Mouse (Mus musculus) left cerebral cortex, adult 11 months (tissue): ENCODE measurements around the gene Pole3.

Source experiments
- DNase-seq: peaks from one replicate; pipeline ENCODE4 v3.0.0; 2022; ENCODE audit warnings: low spot score

Gene Pole3

DNA sequence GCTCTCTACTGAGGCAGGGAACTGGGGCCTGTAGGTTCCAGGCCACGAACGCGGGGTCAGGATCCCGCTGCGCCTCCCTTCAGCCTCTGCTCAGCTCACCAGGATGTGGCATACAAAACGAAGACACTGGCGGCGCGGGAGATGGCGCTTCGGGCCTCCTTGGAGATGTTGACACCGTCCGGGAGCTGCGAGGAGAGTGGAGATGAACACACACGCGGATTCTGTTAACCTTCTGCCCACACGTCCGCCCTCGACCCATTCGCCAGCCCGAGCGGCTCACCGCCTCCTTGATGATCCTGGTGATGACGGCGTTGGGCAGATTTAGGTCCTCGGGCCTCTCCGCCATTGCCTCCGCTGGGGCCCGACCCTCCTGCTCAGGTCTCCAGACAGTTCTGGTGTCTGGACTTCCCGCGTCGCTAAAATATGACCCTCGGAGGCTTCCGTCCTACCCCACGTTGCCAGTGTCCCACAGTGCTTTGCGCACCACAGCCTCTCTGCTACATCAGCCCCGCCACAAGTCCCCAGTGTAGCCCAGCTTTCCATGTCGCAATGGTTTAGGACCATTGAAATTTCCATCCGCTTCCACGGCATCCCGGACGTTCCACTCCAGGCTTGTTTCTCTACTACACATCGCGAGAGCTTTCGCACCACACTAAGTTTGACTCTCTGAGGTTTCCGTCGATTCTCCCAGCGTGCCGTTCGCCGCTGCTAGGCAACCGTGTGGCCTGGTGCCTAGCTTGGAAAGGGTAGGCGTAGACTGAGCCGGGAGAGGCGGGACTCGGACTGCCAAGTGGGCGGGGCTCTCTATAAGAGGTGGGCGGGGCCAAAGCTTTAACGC, at the start of gene Pole3, which contains the start of gene 4933430I17Rik:
TSS of gene Pole3 (minus strand) at position 418 of the 838 bp plus-strand sequence.
TSS of gene 4933430I17Rik (plus strand) at position 719 of the 838 bp plus-strand sequence.
- DNase-seq: peak; percentile 94

DNA sequence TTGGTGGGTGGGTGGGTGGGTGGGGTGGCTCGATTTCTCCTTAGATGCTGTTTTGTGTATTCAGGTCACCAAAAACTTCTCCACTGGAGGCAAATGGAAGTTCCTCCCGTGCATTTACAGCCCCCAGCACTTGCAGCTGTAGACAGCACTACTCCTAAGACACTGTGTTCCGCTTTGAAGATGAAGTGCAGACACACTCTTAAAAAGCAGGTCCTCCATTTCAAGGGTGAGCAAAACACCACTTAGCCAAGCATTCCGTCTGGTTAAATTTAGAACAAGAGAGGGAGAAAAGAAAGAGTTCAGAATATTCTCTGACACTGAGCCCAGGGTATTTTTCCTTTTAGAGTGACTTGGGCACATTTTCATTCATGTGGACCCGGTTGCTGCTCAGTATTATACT, 45.2 kb upstream of the Pole3 start:
- DNase-seq: no peak

DNA sequence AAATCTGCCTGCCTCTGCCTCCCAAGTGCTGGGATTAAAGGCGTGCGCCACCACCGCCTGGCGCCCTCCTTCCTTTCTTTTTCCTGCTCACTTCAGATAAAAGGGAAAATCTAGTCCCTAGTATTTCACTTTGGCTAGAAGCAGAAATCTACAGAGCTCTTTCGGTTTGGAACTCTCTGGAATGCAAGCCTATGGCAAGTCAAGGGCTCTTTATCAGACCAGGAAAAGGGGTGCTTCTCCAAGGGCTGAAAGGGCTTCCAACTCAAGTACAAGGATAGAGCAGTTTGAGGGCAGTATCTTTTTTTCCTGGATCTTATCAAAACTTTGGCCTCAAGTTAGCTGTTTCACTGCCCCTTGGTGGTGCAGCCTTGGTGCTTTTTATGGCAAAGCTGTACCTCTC, 44.7 kb upstream of the Pole3 start:
- no peak for DNase-seq

DNA sequence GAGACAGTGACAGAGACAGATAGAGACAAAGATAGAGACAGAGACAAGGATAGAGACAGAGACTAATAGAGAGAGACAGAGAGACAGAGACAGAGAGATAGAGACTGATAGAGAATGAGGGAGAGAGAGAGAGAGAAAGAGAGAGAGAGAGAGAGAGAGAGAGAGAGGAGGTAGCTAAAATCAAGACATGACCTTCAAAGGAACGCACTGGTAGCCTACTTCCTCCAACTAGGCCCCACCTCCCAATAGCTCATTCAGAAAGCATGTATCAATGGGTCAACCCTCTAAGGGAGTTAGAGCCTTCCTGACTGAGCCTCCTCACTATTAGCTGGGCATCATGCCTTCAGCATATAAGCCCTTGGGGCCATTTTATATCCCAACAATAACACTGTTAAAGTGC, 43.5 kb upstream of the Pole3 start:
- no peak for DNase-seq

DNA sequence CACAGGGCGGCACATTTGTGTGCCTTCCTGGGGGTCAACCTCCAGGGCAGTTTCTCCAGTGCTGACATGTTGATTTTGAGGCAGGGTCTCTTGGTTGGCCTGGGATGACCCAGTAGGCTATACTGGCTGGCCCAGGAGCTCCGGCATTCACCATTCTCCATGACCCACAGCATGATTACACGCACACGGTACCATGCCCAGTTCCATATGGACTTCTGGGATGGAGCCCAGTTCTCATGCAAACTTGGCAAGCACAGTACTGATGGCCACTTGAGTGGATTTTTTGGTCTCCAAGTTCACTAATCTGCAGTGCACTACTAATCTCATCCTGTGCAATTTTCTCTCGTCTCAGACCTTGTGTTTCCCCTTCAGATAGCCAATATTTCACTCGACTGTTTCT, 42.8 kb upstream of the Pole3 start:
- DNase-seq: no peak

DNA sequence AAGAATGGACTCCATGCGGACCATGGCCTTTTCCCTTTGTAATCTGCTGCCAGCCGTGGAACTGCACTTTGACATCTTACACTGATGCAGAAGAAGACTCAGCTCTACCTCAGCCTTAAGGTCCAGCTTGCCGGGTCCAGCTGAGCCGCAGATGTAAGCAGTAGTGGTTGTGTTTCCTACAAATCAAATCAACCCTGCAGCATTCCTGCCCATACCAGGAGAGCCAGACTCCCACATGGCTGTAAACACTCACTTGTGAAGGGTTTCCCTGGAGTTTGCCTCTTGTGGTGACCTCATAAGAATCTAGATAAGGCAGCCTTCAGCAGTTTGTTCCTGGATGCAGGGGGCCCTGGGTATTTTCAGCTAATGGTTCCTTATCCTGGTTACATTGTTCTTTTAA, 41.7 kb upstream of the Pole3 start:
- no peak for DNase-seq

DNA sequence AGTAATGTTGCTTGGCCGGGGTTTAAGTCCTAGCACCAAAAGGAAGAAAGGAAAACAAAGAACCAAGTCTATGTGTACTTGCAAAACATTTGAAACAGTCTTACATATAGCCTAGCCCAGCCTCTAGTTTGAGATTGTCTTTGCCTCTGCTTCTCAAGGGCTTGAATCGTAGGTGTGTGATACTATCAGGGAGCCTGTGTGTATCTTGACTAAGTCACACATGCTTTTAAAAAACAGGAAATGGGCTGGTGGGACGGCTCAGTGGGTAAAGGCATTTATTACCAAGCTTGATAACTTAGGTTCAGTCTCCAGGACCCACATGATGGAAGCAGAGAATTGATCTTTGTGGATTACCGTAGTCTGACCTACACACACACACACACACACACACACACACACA, 37.1 kb upstream of the Pole3 start:
- no peak for DNase-seq

DNA sequence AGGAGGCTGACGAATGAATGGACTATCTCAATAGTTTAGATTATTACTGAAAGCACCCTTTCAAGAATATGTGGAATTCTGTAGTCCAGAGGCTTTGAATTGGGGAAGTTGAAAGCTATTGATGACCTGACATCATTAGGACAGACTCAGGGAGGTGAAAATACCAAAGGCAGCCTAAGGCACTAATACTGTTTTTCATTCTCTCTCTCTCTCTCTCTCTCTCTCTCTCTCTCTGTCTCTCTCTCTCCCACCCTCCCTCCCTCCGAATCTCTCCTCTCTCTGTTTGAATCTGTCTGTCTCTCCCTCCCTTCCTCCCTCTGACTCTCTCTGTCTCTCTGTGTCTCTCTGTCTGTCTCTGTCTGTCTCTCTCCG, 36.7 kb upstream of the Pole3 start:
- no peak for DNase-seq

DNA sequence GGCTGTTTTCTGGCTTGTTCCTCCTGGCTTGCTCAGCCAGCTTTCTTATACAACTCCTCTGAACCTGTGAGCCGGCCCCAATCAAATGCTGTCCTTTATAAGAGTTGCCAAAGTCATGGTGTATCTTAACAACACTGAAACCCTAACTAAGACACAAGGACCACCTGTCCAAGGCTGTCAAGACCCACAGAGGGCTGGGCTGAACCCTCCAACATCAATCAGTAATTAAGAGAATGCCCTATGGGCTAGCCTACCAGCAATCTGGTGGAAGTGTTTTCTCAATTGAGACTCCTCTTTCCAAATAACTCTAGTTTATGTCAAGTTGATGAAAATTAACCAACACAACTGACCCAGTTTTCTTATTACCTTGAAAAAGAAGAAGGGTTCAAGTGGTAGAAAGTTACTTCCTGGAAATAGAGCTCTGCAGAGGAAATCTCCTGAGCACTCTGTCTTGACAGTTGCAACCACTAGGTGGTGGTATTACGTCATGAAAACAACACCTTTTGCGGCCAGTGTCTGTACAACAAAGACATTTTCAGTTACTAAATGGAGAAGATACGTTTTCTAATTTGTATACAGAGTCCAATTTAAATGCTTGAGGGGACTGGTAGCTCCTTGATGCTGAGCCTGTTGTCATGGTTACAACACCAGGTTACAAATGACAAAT, 36.2 kb upstream of the Pole3 start:
- DNase-seq: peak; percentile 70

DNA sequence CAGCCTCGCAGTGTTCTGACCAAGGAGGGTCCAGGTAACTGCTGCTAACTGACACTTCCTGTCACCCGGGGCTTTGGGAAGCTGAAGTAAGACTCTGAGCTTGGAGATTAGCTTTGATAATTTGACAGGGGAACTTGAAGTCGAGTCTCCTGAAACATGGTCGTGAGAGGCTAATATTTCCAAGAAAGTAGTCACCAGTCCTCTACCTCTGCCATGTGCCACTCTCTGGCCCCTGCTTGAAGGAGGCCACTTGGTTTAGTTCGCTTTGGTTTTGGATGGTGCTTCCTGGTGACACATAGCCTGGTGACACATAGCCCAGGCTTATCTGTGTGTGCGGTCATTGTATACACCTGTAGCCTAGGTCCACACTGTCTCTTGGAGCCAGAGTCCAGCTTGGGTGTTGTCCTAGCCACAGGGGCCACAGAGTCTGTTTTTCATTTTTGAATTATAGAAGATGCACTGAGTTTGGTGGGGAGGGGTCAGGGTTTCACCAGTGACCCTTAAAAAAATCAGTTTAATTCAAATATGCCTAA, 35.0 kb upstream of the Pole3 start, which contains the start of gene Rgs3:
TSS of gene Rgs3 (plus strand) at position 51 of the 533 bp plus-strand sequence.
- no peak for DNase-seq

DNA sequence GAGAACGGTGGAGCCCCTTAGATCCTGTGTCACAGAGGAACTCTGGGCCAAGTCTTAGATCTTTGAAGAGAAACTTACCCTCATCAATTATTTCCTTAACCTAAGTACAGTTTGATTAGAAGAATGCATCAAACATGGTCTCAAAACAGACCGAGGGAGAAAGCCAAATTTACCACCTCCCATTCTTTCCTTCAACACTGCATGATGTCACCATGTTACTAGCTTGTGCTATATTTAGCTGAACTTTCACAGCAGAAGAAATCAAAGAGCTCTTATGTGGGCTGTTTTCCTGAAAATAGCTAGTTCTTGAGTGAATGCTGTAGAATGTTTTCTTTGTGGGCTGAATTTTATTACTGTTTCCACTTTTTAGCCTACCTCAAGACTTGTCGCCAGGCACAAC, 32.6 kb upstream of the Pole3 start:
- DNase-seq: no peak

DNA sequence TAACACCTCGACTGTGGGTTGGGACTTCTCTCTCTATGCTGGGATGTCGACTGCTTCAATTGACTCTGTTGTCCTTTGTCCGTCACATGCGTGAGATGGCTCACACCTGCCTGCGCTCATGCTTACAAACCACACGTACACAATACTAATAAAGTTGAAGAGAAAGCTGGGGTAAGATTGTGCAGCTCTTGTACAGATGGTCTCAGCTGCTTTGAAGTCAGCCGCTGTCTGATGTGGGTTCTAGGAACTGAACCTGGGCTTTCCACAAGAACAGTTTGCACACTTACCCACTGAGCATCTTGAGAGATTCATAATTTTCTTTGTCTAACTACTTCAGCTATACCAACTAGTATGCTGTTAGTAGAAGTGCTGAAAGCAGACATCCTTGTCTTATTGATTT, 27.1 kb upstream of the Pole3 start:
- DNase-seq: no peak

DNA sequence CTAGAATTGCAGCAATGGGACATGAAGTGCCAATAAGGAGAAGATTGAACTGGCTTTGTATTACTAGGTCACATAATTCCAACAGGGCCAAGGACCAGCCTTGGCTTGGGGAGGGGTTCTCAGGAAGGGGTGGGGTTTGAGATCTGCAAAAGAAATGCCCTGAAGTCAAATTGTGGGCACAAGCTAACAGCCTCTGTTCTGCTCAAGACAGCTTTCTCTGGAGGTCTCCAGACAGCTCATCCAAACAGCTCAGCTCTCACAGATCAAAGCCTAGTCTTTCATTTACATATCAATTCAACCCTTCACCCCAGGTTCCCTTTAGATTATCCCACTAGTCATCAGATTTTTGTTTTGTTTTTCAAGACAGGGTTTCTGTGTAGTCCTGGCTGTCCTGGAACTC, 19.9 kb upstream of the Pole3 start:
- no peak for DNase-seq

DNA sequence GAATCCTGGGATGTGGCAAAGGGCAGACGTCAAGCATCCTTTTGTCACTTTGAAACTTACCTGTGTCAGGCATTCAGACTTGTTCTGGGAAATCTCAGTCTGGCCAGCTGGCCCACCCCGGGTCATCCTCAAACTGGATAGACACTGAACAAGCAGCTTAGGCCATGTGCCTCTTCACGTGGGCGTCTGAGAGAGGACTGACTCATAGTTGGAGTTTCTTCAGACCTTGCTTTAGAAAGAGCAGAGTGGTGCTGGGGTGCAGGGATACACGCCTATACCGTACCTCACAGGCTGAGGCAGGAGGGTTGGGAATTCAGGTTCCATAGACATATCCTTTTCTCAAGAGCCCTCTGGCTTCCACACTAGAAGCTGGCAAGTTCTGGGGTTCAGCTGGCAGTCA, 18.9 kb upstream of the Pole3 start:
- DNase-seq: no peak

DNA sequence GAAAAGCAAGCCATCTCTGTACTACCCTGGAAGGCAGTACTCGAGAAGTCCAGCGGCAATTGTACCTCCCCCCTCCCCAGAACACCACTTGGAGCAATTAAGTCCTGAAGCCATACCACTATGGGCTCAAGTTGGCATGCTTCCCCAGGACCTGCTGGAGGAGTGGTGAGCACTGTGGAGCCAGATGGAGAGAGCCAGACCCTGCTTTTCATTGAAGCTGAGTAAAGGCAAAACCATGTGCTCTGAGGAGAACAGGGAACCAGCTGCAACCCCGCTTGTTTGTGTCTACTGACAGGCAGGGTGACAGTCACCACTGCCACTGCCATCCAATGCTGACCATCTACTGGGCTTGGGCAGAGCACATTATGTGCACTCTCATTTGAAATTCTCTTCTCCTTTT, 16.9 kb upstream of the Pole3 start:
- no peak for DNase-seq

DNA sequence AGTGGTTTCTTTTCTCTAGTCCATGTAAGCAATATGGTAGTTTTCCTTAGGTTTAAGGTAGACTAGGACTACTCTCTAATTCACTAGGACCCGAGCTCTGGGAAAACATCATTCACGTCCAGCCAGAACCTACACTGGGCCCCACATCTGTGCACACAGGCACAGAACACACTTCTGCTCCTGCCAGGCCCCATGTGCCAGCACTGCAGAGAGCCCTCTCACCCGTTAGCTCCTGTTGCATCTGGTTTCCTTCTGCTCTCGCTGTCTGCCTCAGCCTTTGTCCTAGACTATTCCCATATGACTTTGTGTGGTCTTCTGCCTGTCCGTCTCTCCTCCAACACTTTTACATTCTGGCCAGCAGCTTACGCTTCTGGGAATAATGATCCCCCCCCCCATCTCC, 8.9 kb upstream of the Pole3 start:
- DNase-seq: no peak

DNA sequence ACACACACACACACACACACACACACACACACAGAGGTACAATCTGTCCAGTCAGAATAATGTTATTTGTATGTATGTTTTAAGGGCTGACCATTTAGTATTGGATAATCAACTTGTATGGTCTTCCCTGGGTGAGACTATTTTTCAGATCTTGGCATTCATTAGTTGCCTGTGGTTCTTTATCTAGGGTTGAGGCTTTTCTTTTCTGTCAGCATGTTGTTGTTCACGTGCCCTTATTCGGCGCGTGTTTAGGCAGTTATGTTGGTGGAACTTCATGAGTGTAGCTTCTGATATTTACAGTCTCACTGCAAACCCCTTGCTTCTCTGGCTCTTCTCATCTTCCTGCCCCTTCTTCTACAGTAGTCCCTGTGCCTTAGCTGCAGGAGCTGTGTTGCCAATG, 2.8 kb upstream of the Pole3 start:
- no peak for DNase-seq

DNA sequence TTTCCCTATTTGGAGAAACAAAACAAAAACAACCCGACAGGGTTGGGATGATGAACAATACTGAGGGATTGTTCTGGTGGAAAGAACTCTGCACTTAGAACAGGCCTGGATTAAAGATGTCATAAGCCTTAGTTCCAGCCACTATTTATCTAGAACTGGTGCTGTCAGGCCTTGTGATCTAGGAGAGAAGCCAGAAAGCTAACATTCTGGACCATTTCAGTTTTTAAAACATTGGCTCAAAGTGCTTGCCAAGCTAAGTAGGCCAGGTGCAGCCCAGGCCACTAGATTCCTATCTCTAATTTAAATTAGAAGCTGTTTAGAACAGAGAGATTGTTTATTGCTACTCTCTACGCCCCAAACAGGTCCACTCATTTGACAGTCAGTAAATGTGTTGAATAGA, 1.4 kb upstream of the Pole3 start:
- DNase-seq: no peak

DNA sequence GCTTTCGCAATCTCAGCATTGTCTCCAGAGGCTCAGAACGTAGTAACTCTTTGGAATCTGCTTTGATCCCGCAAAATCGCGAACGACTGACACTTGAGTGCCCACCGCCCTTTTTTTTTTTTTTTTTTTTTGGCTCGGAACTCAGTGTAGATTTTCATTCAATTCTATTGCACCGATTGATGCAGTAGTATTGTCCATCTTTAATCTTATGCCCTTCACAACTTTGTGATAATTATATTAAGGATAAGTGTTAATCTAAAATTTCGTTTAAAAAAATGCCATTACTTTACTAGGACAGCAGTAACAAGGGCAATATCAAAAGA, 582 bp upstream of the Pole3 start:
- DNase-seq: no peak

DNA sequence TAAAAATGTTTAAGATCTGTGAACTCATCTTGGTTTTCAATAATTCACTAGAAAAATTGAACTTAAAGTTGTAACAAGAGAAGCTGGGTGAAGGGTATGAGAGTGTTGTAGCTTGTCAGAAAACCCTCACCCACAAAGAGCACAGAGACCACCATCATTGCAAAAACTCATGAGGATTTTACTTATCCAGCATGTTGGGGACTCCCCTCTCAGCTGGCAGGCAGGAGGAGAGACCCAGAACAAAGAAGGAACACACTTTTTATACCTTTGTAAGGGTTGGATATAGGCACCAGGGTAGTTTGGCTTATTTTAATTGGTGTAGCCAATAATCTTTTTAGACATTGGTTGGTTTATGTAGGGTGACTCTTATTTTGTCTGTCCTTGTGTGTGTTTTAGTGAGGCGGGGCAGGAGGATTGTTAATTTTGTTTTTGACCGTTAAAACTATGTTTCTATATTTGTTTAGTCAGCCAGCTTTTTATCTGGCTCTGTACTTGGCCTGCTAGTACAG, 3.9 kb downstream of the Pole3 start:
- DNase-seq: no peak

DNA sequence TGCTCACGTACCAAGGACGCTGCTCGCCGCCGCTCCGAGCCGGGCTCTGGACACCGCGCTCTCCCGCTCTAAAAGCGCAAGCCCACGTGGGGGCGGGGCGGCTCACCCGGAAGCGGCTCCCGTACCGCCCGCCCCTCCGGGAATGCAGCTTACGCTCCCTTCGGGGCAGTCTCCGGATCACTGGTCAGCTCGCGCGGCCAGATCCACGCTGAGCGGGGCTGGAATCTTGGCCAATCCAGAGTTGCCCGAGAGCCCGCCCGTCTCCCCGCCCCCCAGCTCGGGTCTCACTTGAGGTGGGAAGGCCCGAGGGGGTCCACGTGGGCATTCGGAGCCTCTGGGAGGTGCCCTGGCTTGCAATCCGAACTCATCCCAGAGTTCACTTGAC, 5.0 kb downstream of the Pole3 start, which contains the start of gene Alad:
TSS of gene Alad (minus strand) at position 70 of the 385 bp plus-strand sequence.
- peak; percentile 63 for DNase-seq

DNA sequence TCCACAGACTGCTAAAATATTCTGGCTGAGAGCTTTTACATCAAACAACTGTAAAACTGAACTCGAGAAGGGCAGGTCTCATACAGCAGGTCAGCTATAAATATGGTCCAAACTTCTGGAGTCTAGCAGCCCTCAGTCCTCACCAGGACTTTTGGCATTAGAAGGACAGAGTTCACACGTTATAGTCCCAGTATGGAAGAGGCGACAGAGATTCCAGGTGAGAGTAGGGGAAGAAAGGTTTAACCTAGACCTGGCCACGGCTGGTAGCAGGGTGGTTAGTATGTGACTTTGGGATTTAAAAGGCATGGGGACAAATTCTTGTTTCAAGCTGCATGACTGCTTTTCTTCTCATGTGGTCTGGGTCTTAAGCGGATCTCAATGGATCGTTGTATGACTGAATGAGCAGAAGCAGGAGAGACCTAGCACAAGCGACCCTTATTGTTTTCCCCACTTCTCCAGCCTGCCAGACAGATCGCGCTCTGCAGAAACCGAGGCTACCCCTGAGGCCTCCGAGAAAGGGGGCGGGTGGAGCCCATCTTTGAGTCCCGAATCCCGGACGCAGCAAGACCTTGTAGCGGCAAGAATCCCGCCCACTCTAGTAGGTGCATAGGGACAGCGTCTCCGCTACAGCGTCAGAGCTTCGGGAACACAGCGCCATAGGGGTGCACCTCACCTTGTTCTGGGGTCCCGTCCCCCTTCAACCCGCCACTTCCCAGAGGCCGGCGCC, 5.6 kb downstream of the Pole3 start:
- DNase-seq: no peak
